Mouse (Mus musculus): Measurements from ENCODE around the gene Orc3.

The Orc3 gene

DNA sequence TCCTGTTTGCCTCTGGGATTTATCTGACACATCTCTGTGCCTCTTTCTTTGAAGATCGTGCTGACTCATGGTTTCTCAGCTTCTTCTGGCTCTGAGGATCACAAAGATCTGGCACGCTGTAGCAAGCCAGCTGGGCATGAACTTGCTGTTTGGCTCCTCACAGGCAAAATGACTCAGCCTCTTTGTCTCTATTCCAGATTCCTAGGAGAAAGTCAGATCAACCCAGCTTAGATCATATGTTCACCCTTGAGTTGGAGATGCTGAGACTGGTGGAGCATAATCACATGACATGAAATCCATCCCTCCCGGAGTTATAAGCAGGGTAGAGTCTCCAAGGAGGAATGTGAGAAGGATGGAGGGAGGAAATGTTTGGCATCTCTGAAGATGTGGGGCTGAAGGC lies 91.9 kb downstream of the Orc3 start:
- in situ Hi-C loops (cut with MboI, MseI) = no loop called here
